Mouse (Mus musculus): ENCODE data around the gene Cdh26. TPM values are rescaled to one million over a fixed set of nuclear protein-coding genes. Genes with fewer than 3 reads are reported as not detected.

Gene Cdh26
- total RNA-seq, 1 experiment from 2014 or later: not detected

DNA sequence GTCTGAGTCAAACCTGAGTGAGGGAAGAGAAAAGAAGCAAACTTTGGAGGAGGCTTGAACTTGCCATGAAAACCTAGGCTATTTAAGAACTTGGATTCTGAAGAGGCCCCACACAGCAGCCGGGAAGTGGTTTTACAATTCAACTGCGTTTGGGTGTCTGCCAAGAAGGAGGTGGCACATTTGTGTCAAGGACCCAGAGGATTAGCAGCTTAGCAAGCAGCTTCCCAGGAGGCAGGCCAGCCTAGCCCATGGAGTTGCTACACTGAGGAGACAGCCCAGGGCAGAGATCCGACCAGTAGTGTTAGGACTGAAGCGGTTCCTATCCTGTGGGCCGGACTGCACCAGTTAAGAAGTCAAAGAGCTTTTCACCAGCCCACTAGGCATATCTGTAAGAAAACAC, 68.1 kb downstream of the Cdh26 start:
- peak; percentile 54 for ATAC-seq (replicated peaks; ENCODE audit: low read depth, poor library complexity, severe bottlenecking)

DNA sequence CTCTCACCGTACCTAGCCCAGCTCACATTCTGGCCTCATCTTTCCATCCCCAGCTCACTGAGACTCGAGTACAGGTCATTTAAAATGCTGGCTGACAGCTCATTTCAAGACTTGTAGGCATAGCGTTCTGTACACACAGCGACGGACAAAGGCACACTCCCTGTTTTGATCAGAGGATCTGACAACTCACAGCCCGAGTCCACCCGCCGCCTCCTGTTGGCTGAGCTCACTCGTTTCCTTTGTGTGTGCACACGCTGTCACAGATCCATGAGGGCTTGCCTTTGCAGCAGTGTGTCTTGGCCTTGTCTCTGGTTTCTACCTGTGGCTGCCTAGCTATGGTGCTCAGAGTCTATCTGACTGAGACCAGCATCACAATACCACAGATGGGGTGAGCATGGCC, 72.1 kb downstream of the Cdh26 start:
- ATAC-seq (replicated peaks; ENCODE audit: low read depth, poor library complexity, severe bottlenecking): no peak

DNA sequence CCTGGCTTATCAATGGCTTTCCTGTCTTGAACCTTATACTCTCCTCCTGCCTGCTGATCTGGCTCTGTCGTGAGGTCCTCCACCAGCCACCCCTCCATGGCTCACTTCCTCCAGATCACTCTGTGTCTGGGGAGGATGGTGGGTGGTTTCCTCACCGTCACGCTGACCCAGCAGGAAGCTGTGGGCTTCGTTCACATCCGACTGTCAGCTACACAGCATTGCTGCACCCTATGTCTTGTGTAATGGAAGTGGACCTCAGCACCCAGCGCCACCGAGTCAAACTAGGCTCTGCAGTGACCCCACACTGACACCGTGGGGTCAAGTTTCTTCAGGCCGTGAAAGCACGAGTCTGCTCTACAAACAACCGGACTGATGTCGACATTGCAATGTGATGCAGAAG, 75.7 kb downstream of the Cdh26 start:
- ATAC-seq (replicated peaks; ENCODE audit: low read depth, poor library complexity, severe bottlenecking): peak; percentile 95

DNA sequence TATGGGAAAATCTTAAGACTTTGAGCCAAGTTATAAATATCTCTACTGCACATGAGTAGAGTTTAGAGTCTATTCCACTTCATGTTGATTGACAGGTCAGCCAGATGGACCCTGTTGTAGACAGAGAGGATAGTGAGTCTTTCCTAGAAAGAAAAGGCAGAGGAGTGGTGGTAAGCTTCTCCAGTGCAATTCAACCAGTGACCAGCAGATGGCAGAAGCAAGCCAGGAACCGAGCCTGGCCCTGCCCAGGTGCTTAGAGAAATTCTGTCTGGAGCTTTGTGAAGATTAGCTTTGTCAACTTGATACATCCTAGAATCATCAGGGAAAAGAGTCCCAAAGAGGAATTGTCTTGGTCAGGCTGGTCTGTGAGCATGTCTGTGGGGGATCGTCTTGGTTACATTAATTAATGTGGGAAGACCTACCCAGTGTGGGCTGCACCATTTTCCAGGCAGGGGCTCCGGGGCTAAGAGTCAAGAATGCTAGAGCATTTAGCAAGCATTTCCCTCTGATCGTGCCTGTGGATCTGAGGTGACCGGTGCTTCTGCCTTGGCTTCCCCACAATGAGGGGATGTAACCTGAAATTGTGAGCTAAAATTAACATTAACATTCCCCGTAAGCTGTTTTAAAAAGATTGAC, 77.2 kb downstream of the Cdh26 start:
- peak; percentile 55 for ATAC-seq (replicated peaks; ENCODE audit: low read depth, poor library complexity, severe bottlenecking)

DNA sequence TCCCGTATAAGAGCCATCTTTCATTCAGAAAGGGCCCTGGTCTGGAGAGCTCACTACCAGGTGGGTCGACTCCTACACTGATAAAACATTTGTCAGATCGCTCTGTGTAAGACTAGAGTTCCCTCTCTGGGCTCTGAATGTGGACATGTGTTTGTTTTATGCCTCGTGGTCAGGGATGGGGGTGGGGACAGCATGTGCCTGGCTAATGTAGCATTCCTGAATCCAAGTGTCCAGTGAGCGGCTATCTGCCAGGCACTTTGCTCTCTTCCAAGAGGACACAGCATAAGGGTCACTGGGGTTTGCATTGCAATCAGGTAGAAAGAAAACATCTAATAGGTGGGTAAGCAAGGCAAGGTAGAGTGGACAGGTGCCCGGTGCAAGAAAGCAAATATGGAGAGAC, 77.9 kb downstream of the Cdh26 start:
- ATAC-seq (replicated peaks; ENCODE audit: low read depth, poor library complexity, severe bottlenecking): no peak

DNA sequence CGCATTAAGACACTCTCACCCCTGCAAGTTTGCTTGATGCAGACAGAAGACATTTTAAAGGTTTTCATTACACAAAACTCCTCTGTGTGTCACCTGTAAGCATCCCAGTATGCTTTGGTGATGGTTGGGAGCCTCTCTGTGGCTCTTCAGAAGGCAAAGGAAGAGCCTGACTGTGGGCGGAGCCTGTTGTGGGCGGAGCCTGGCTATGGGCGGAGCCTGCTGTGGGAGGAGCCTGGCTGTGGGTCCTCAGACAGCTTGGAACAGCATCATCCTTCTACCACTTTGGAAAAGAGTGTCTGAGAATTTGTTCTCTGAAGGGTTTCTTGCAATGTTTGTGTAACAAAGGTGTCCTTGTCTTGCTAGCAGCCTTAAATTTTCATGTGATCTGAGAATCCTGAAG, 82.7 kb downstream of the Cdh26 start:
- 0 out of 2 replicates have a peak, but pooled peaks have one; percentile 19 for ATAC-seq (replicated peaks; ENCODE audit: low read depth, poor library complexity, severe bottlenecking)

DNA sequence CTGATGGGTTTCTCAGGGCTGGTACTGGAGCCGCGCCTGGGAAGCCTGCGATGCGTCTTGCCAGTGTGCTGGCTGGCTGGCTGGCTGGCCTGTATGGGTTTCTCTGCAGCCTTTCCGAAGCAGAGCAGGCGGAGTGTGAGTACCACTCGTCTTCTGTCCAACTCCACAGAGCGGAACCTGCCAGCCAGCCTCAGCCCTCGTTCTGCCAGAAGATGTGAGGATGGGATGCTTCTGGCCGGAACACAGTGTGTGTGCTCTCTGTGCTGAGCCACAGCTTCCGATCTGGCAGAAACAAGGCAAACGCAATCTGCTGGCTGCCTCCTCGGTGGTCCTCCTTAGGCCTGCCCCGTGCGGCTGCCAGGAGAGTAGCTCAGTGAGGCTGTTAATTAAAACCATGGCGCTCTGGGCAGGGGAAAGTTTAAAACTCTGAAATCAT, 83.3 kb downstream of the Cdh26 start:
- peak; percentile 71 for ATAC-seq (replicated peaks; ENCODE audit: low read depth, poor library complexity, severe bottlenecking)

DNA sequence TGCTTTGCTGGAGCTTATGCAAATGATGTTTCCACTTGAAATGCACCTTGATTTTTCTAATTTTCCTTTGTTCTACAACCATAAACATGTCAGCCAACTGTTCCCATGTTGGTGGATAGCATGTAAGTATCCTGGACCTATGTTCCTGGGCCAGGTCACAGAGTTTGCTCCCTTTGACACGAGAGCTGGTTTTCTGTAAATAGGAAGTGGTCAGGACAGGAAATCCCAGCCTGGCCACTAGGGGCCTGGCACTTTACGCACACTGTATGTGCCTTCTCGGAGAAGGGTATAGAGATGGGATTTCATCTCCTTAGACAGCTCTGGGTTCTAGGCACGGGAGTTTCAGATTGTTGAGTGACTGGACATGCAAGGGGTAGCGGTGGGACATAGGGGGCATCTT, 86.1 kb downstream of the Cdh26 start:
- ATAC-seq (replicated peaks; ENCODE audit: low read depth, poor library complexity, severe bottlenecking): peak; percentile 71

DNA sequence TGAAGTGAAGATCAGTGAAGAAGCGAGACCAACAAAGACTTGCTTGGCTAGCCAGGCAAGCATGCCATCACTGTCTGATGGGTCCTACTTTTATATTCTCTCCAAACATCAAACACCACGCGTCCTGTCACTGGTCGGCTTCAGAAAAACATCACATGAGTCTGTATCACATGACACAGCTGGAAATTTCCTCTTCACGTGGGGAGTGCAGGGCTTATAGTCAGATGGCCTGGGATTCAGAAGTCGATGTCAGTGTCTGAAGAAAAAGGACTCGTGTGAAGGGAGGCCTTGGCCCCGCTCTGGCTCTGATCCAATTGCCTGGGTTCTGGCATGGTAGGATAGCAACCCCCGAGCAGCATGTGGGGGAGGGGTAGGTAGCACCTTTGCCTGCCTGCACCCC, 86.6 kb downstream of the Cdh26 start:
- no peak for ATAC-seq (replicated peaks; ENCODE audit: low read depth, poor library complexity, severe bottlenecking)

DNA sequence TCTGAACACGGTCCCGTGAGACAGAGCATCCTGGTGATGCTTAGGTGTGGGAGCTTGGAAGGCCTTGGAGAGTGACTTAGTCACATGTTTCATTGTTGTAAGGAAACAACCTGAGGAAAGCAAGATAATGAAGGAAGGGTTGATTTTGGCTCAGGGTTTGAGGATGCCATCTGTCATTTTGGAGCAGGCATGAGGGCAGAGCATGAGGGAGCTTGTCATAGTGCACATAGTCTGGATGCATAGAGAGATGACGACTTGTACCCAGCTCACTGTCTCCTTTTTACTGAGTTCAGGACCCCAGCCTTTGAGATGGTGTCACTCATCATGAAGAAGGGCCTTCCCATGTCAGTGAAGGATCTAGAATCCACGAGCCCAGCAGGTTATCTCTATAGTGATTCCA, 89.0 kb downstream of the Cdh26 start:
- ATAC-seq (replicated peaks; ENCODE audit: low read depth, poor library complexity, severe bottlenecking): no peak

DNA sequence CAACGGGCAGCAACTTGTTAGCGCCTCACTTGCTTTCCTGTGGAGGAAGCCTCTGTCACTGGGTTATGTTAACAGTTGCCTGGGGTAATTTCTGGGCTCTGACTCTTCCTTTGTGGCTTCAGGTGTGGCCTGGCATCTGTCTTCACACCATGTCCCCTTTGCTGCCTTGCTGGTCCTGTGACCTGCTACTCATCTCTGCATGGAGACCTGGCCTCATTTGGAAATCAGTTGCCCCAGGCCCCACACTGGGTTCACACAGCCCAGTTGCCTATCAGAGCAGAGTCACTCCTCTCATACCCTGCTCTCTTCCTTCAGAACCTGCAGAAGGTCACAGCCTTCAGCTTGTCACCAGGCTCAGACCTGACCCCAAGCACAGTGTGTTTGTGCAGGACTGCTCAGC, 89.9 kb downstream of the Cdh26 start:
- ATAC-seq (replicated peaks; ENCODE audit: low read depth, poor library complexity, severe bottlenecking): no peak

DNA sequence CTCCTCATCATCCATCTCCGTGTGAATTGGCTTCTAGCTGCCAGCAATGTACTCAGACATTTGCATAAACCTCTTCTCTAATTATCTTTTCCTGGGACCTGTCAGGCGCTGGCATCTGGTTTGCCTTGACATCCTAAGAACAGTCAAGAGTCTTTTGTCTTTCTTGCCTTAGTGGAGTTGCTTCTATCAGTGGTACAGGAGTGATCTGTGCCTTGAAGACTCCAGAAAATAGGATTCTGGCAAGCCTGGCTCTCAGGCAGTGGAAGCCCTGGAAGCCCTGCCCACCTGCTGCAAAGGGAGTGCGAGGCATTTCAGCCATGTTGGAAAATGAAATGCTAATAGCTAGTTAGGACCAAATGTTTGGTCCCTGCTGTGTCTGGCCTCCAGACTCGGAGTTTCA, 92.0 kb downstream of the Cdh26 start:
- ATAC-seq (replicated peaks; ENCODE audit: low read depth, poor library complexity, severe bottlenecking): no peak

DNA sequence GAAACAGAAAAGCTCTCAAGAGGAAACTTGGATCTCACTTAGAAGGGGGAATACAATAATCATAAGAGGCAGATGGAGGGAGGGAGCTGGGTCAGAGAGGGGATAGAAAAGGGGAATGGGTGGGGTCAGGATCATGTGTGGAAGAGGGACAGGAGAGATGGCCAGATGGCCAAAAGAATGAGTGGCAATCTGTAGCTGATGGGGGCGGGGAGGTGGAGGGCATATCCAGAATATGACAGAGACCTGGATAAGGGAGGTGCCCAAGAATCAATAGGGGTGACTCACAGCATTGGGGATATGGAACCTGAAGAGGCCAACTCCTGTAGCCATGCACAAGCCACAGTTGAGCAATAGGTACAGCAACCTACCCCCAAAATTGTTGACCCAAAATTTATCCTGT, 92.5 kb downstream of the Cdh26 start:
- no peak for ATAC-seq (replicated peaks; ENCODE audit: low read depth, poor library complexity, severe bottlenecking)

DNA sequence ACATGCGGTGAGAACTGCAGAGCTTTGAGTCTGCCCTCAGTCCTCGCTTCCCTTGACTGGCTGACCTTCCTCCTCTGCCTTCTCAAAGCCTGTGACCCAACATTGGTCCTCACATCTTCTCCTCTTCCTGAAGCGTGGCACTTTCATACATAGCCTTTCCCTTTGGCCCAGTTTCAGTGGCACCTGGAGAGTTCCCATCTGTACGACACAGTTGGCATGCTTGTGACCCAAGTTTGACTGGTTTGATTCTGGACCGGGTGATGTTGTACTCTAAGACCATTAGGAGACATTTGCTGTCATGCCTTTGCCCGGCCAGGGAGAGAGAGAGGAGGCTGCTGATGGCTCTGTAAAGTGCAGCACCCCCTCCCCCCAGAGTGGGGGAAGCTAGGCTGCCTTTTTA, 96.4 kb downstream of the Cdh26 start:
- no peak for ATAC-seq (replicated peaks; ENCODE audit: low read depth, poor library complexity, severe bottlenecking)

DNA sequence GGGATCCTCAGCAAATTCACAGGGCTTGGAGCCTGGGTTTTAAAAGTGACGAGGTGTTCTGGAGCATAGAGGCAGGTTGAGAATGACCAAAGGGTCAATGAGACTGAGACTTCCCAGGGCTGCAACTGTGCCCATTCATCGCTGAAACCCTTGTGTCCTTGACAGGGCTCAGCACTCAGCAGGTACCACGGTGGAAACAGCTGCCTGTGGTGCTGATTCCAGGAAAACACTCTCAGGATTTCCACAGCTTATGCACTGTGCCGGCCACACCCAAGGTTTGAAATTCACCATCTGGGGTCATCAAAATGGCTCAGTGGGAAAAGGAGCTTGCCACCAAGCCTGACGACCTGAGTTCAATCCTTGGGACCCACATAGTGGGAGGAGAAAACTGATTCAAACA, 100.9 kb downstream of the Cdh26 start:
- no peak for ATAC-seq (replicated peaks; ENCODE audit: low read depth, poor library complexity, severe bottlenecking)

DNA sequence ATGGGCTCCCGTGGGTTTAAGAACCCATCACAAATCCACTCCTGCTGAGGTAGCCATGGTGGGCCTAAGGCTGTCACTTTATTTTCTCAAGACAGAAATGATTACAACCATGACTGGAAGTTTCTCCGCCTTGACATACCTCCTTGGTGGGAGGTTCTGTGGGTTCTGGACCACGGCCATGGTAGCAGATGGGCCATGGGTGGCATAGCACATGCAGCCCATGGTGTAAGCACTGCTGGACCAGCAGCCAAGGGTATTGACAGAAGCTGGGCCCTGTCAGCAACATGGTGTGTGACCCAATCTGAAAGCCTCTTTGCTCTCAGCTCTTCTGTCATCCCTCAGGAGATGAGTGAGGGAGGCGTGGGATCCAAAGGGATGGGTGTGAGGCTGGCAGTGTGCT, 106.2 kb downstream of the Cdh26 start:
- ATAC-seq (replicated peaks; ENCODE audit: low read depth, poor library complexity, severe bottlenecking): no peak

Other genes with a start within 250 kb of the Cdh26 start
- not detected in 2 replicates for gene Sycp2, start 22.8 kb upstream of the Cdh26 start, total RNA-seq (2017)
- 3.0 and 3.2 TPM in 2 replicates for gene Ppp1r3d, start 16.1 kb upstream of the Cdh26 start, total RNA-seq (2017)
- gene Fam217b, start 16.0 kb upstream of the Cdh26 start, total RNA-seq (2017): 1.6 and 5.1 TPM in 2 replicates

All from common myeloid progenitor, adult 5-6 weeks (primary cell).